Mouse (Mus musculus): Measurements from ENCODE around the gene Gm10295. TPM values are rescaled to one million over a fixed set of nuclear protein-coding genes. Genes with fewer than 3 reads are reported as not detected.

Gene Gm10295
- total RNA-seq, 1 experiment: not detected

- Histone ChIP-seq H3K4me3 (ENCODE audit: insufficient read depth in 1 of 2, low read depth in 1 of 2, low read length in 2 of 2, poor library complexity in 1 of 2, severe bottlenecking in 1 of 2) (no peak overlapping the region), H3K9ac (ENCODE audit: insufficient read depth, low read depth, low read length, poor library complexity, severe bottlenecking) (no peak overlapping the region), H3K9me3 (ENCODE audit: control insufficient read depth, insufficient read depth, low read depth, low read length) (no peaks in the 10 kb centered on the region), H3K27ac (ENCODE audit: insufficient read depth, low read depth, low read length, poor library complexity, severe bottlenecking) (no peak overlapping the region), H3K4me1 (ENCODE audit: control insufficient read depth in 2 of 2, insufficient read depth in 2 of 2, low read length in 2 of 2, poor library complexity in 1 of 2) (no peaks in the 10 kb centered on the region), H3K36me3 (ENCODE audit: control insufficient read depth, insufficient read depth, low read length, poor library complexity, severe bottlenecking) (no peaks in the 10 kb centered on the region)
- DNase-seq (ENCODE audit: low read depth, low spot score): no peak
- in situ Hi-C loops (cut with MboI; ENCODE audit: low sequenced_read_pairs in 2 of 2, unreplicated experiment in 2 of 2): no loop called here
- TF ChIP-seq HCFC1 (IDR thresholded peaks at IDR 0.05; ENCODE audit: borderline replicate concordance, insufficient read depth, low read length): no peak
- no peak for TF ChIP-seq MAFK (IDR thresholded peaks at IDR 0.05; ENCODE audit: insufficient read depth, low read depth, low read length)
- TF ChIP-seq ZNF384 (IDR thresholded peaks at IDR 0.05; ENCODE audit: low read depth, low read length): no peak
- TF ChIP-seq ZC3H11A (IDR thresholded peaks at IDR 0.05; ENCODE audit: borderline replicate concordance, low read depth, low read length): no peak
- no peak for TF ChIP-seq CHD2 (IDR thresholded peaks at IDR 0.05; ENCODE audit: low read depth, low read length)
Observed at GRCm38 (mm10) chr7:71398389-71398788, 47.1 kb upstream of the Gm10295 start.

GRCm38 (mm10) chr7:71392795-71393341 is 41.6 kb upstream of the Gm10295 start:
- no peak for TF ChIP-seq ZNF384 (IDR thresholded peaks at IDR 0.05; ENCODE audit: low read depth, low read length)
- TF ChIP-seq MAFK (IDR thresholded peaks at IDR 0.05; ENCODE audit: insufficient read depth, low read depth, low read length): no peak
- TF ChIP-seq CHD2 (IDR thresholded peaks at IDR 0.05; ENCODE audit: low read depth, low read length): no peak
- TF ChIP-seq HCFC1 (IDR thresholded peaks at IDR 0.05; ENCODE audit: borderline replicate concordance, insufficient read depth, low read length): no peak
- TF ChIP-seq ZC3H11A (IDR thresholded peaks at IDR 0.05; ENCODE audit: borderline replicate concordance, low read depth, low read length): no peak
- no peak overlapping the region for H3K27ac ChIP-seq (ENCODE audit: insufficient read depth, low read depth, low read length, poor library complexity, severe bottlenecking)
- no peaks in the 10 kb centered on the region for H3K4me1 ChIP-seq (ENCODE audit: control insufficient read depth in 2 of 2, insufficient read depth in 2 of 2, low read length in 2 of 2, poor library complexity in 1 of 2)
- H3K36me3 ChIP-seq (ENCODE audit: control insufficient read depth, insufficient read depth, low read length, poor library complexity, severe bottlenecking): no peaks in the 10 kb centered on the region
- in situ Hi-C loops (cut with MboI; ENCODE audit: low sequenced_read_pairs in 2 of 2, unreplicated experiment in 2 of 2): no loop called here
- no peak for DNase-seq (ENCODE audit: low read depth, low spot score)
- no peak overlapping the region for H3K4me3 ChIP-seq (ENCODE audit: insufficient read depth in 1 of 2, low read depth in 1 of 2, low read length in 2 of 2, poor library complexity in 1 of 2, severe bottlenecking in 1 of 2)
- no peak overlapping the region for H3K9ac ChIP-seq (ENCODE audit: insufficient read depth, low read depth, low read length, poor library complexity, severe bottlenecking)
- H3K9me3 ChIP-seq (ENCODE audit: control insufficient read depth, insufficient read depth, low read depth, low read length): no peaks in the 10 kb centered on the region

DNA sequence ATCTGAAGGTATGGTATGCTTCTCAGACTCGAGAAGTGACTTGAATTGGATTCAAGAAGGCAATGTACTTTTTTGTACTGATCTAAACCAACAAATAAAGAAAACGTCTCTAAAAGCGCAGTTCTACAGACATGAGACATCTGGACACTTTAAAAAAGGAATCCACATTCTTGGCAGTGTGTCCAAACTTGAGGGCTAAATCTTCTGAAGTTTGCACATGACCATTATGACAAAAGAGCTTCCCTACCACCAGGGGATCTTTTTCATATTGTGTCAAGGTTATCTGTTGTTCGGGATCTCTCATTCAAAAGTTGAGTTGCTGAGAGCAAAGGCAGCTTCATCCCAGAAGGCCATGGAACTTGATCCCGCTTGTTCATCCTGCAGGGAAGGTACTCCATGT is 40.0 kb upstream of the Gm10295 start:
- no peak overlapping the region for H3K4me3 ChIP-seq (ENCODE audit: insufficient read depth in 1 of 2, low read depth in 1 of 2, low read length in 2 of 2, poor library complexity in 1 of 2, severe bottlenecking in 1 of 2)
- no peak overlapping the region for H3K9ac ChIP-seq (ENCODE audit: insufficient read depth, low read depth, low read length, poor library complexity, severe bottlenecking)
- DNase-seq (ENCODE audit: low read depth, low spot score): no peak
- H3K27ac ChIP-seq (ENCODE audit: insufficient read depth, low read depth, low read length, poor library complexity, severe bottlenecking): no peak overlapping the region
- in situ Hi-C loops (cut with MboI; ENCODE audit: low sequenced_read_pairs in 2 of 2, unreplicated experiment in 2 of 2): no loop called here
- TF ChIP-seq HCFC1 (IDR thresholded peaks at IDR 0.05; ENCODE audit: borderline replicate concordance, insufficient read depth, low read length): no peak
- TF ChIP-seq ZNF384 (IDR thresholded peaks at IDR 0.05; ENCODE audit: low read depth, low read length): no peak
- TF ChIP-seq CHD2 (IDR thresholded peaks at IDR 0.05; ENCODE audit: low read depth, low read length): no peak
- no peak for TF ChIP-seq ZC3H11A (IDR thresholded peaks at IDR 0.05; ENCODE audit: borderline replicate concordance, low read depth, low read length)
- TF ChIP-seq MAFK (IDR thresholded peaks at IDR 0.05; ENCODE audit: insufficient read depth, low read depth, low read length): no peak
- H3K9me3 ChIP-seq (ENCODE audit: control insufficient read depth, insufficient read depth, low read depth, low read length): no peaks in the 10 kb centered on the region
- no peaks in the 10 kb centered on the region for H3K36me3 ChIP-seq (ENCODE audit: control insufficient read depth, insufficient read depth, low read length, poor library complexity, severe bottlenecking)
- no peaks in the 10 kb centered on the region for H3K4me1 ChIP-seq (ENCODE audit: control insufficient read depth in 2 of 2, insufficient read depth in 2 of 2, low read length in 2 of 2, poor library complexity in 1 of 2)

DNA sequence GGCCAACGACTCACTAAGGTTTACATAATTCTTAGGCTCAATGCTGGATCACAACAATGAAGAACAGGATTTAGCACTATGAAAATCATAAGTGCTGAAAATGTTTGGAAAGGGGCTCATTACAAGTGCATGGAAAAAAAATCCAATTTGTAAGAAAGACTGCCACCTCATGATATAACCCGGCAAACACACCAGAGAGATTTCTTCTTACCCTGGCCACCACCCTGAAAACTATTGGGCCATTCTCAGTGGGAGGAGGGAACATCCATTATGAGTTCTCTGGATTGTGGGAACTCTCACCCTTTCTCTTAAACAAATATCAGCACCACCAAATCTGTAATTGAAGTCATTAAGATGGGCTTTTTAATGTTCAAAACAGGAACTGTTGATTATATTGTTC is 39.0 kb upstream of the Gm10295 start:
- in situ Hi-C loops (cut with MboI; ENCODE audit: low sequenced_read_pairs in 2 of 2, unreplicated experiment in 2 of 2): no loop called here
- H3K36me3 ChIP-seq (ENCODE audit: control insufficient read depth, insufficient read depth, low read length, poor library complexity, severe bottlenecking): no peaks in the 10 kb centered on the region
- no peak overlapping the region for H3K4me3 ChIP-seq (ENCODE audit: insufficient read depth in 1 of 2, low read depth in 1 of 2, low read length in 2 of 2, poor library complexity in 1 of 2, severe bottlenecking in 1 of 2)
- DNase-seq (ENCODE audit: low read depth, low spot score): no peak
- H3K27ac ChIP-seq (ENCODE audit: insufficient read depth, low read depth, low read length, poor library complexity, severe bottlenecking): no peak overlapping the region
- TF ChIP-seq CHD2 (IDR thresholded peaks at IDR 0.05; ENCODE audit: low read depth, low read length) (no peak), ZNF384 (IDR thresholded peaks at IDR 0.05; ENCODE audit: low read depth, low read length) (no peak), ZC3H11A (IDR thresholded peaks at IDR 0.05; ENCODE audit: borderline replicate concordance, low read depth, low read length) (no peak), HCFC1 (IDR thresholded peaks at IDR 0.05; ENCODE audit: borderline replicate concordance, insufficient read depth, low read length) (no peak), MAFK (IDR thresholded peaks at IDR 0.05; ENCODE audit: insufficient read depth, low read depth, low read length) (no peak)
- H3K9ac ChIP-seq (ENCODE audit: insufficient read depth, low read depth, low read length, poor library complexity, severe bottlenecking): no peak overlapping the region
- no peaks in the 10 kb centered on the region for H3K4me1 ChIP-seq (ENCODE audit: control insufficient read depth in 2 of 2, insufficient read depth in 2 of 2, low read length in 2 of 2, poor library complexity in 1 of 2)
- no peaks in the 10 kb centered on the region for H3K9me3 ChIP-seq (ENCODE audit: control insufficient read depth, insufficient read depth, low read depth, low read length)

GRCm38 (mm10) chr7:71386050-71386449 is 34.8 kb upstream of the Gm10295 start:
- Histone ChIP-seq H3K9ac (ENCODE audit: insufficient read depth, low read depth, low read length, poor library complexity, severe bottlenecking) (no peak overlapping the region), H3K9me3 (ENCODE audit: control insufficient read depth, insufficient read depth, low read depth, low read length) (no peaks in the 10 kb centered on the region), H3K36me3 (ENCODE audit: control insufficient read depth, insufficient read depth, low read length, poor library complexity, severe bottlenecking) (no peaks in the 10 kb centered on the region), H3K4me1 (ENCODE audit: control insufficient read depth in 2 of 2, insufficient read depth in 2 of 2, low read length in 2 of 2, poor library complexity in 1 of 2) (no peaks in the 10 kb centered on the region; a peak in 2 of 4 replicates), H3K4me3 (ENCODE audit: insufficient read depth in 1 of 2, low read depth in 1 of 2, low read length in 2 of 2, poor library complexity in 1 of 2, severe bottlenecking in 1 of 2) (no peak overlapping the region), H3K27ac (ENCODE audit: insufficient read depth, low read depth, low read length, poor library complexity, severe bottlenecking) (no peak overlapping the region)
- in situ Hi-C loops (cut with MboI; ENCODE audit: low sequenced_read_pairs in 2 of 2, unreplicated experiment in 2 of 2): no loop called here
- no peak for TF ChIP-seq ZC3H11A (IDR thresholded peaks at IDR 0.05; ENCODE audit: borderline replicate concordance, low read depth, low read length)
- no peak for TF ChIP-seq CHD2 (IDR thresholded peaks at IDR 0.05; ENCODE audit: low read depth, low read length)
- TF ChIP-seq HCFC1 (IDR thresholded peaks at IDR 0.05; ENCODE audit: borderline replicate concordance, insufficient read depth, low read length): no peak
- no peak for TF ChIP-seq ZNF384 (IDR thresholded peaks at IDR 0.05; ENCODE audit: low read depth, low read length)
- DNase-seq (ENCODE audit: low read depth, low spot score): no peak

All from ES-E14 (cell line).